Mouse (Mus musculus) olfactory bulb, adult 2 months (tissue): Measurements from ENCODE around the gene Ctnnbl1. TPM values are rescaled to one million over a fixed set of nuclear protein-coding genes. Genes with fewer than 3 reads are reported as not detected.

Experiments
- H3K27ac ChIP-seq: fragments of 200-500 bp; 2 replicates; pipeline ENCODE4 v1.5.1; 2012; ENCODE audit warnings: low read depth, low read length; ENCODE audit not compliant: insufficient read depth
- H3K4me1 ChIP-seq: fragments of 200-500 bp; 2 replicates; pipeline ENCODE4 v1.6.1; 2012; ENCODE audit warnings: low read length; ENCODE audit not compliant: control insufficient read depth, insufficient read depth
- H3K4me3 ChIP-seq: fragments of 200-500 bp; 2 replicates; pipeline ENCODE4 v1.5.1; 2012; ENCODE audit warnings: mild to moderate bottlenecking, low read depth, low read length, moderate library complexity; ENCODE audit not compliant: insufficient read depth
- CTCF ChIP-seq: fragments of 200-500 bp; IDR thresholded peaks from 2 replicates; pipeline ENCODE4 v1.5.1; 2012; ENCODE audit warnings: low read depth, mild to moderate bottlenecking, low read length, moderate library complexity; ENCODE audit not compliant: insufficient read depth
- POLR2A ChIP-seq: fragments of 200-500 bp; IDR thresholded peaks from 2 replicates; pipeline ENCODE4 v1.6.1; 2012; ENCODE audit warnings: mild to moderate bottlenecking, low read depth, low read length, moderate library complexity; ENCODE audit not compliant: insufficient read depth
- WGBS: fragments of 180-500 bp; shearing (Covaris S2); methylation state at CpG from one replicate; pipeline ENCODE4 v1.1.7; 2018; 5-methylcytosine and 5-hydroxymethylcytosine counted together
- polyA plus RNA-seq: library from polyadenylated mRNA; stranded (reverse); fragments of >200 nt; gene quantifications from 2 replicates; pipeline ENCODE4 v1.2.4, GENCODE M21; 2012; ENCODE audit warnings: low replicate concordance; ENCODE audit not compliant: missing spikeins, insufficient read depth, insufficient read length

Ctnnbl1 gene
- polyA plus RNA-seq, 1 experiment, result not detected

GRCm38 (mm10) chr2:157841121-157841520 lies 103.9 kb downstream of the Ctnnbl1 start:
- H3K4me3 ChIP-seq, result no peak overlapping the region
- peaks cover 19% of the 10 kb centered on the region for H3K4me1 ChIP-seq
- H3K27ac ChIP-seq, result no peak overlapping the region
- WGBS, result 78% methylated on average over 6 of the region's 6 CpGs
- TF ChIP-seq CTCF (no peak), POLR2A (no peak)

GRCm38 (mm10) chr2:157844746-157845145 lies 107.5 kb downstream of the Ctnnbl1 start:
- H3K27ac ChIP-seq, result no peak overlapping the region
- peaks cover 20% of the 10 kb centered on the region for H3K4me1 ChIP-seq
- no peak for TF ChIP-seq CTCF
- TF ChIP-seq POLR2A, result no peak
- no peak overlapping the region for H3K4me3 ChIP-seq
- 51% methylated on average over 2 of the region's 2 CpGs for WGBS

- WGBS, result 88% methylated on average over 5 of the region's 5 CpGs
- peaks cover 28% of the 10 kb centered on the region for H3K4me1 ChIP-seq
- TF ChIP-seq CTCF, result no peak
- no peak for TF ChIP-seq POLR2A
- H3K27ac ChIP-seq, result no peak overlapping the region
- no peak overlapping the region for H3K4me3 ChIP-seq
Observed at GRCm38 (mm10) chr2:157845831-157846230, 108.6 kb downstream of the Ctnnbl1 start.

GRCm38 (mm10) chr2:157853135-157853534 lies 115.9 kb downstream of the Ctnnbl1 start:
- Histone ChIP-seq H3K4me3 (no peak overlapping the region), H3K4me1 (peaks cover 20% of the 10 kb centered on the region), H3K27ac (no peak overlapping the region)
- 89% methylated on average over 3 of the region's 3 CpGs for WGBS
- TF ChIP-seq CTCF (no peak), POLR2A (no peak)

- peaks cover 8% of the 10 kb centered on the region for H3K4me1 ChIP-seq
- TF ChIP-seq CTCF (no peak), POLR2A (no peak)
- no peak overlapping the region for H3K27ac ChIP-seq
- WGBS, result 96% methylated on average over 6 of the region's 6 CpGs
- no peak overlapping the region for H3K4me3 ChIP-seq
Observed at GRCm38 (mm10) chr2:157855814-157856213, 118.6 kb downstream of the Ctnnbl1 start.

- no peak overlapping the region for H3K27ac ChIP-seq
- TF ChIP-seq CTCF (no peak), POLR2A (no peak)
- no peak overlapping the region for H3K4me3 ChIP-seq
- WGBS, result 76% methylated on average over 3 of the region's 3 CpGs
- peaks cover 7% of the 10 kb centered on the region for H3K4me1 ChIP-seq
Observed at GRCm38 (mm10) chr2:157857496-157857895, 120.3 kb downstream of the Ctnnbl1 start.

- H3K4me1 ChIP-seq, result peaks cover 7% of the 10 kb centered on the region
- H3K27ac ChIP-seq, result no peak overlapping the region
- no peak overlapping the region for H3K4me3 ChIP-seq
- 75% methylated on average over 7 of the region's 7 CpGs for WGBS
- no peak for TF ChIP-seq CTCF
- TF ChIP-seq POLR2A, result no peak
Observed at GRCm38 (mm10) chr2:157858317-157858716, 121.1 kb downstream of the Ctnnbl1 start.

- H3K4me1 ChIP-seq, result peaks cover 7% of the 10 kb centered on the region
- H3K27ac ChIP-seq, result no peak overlapping the region
- H3K4me3 ChIP-seq, result no peak overlapping the region
- TF ChIP-seq CTCF (no peak), POLR2A (no peak)
- 70% methylated on average over 8 of the region's 8 CpGs for WGBS
Observed at GRCm38 (mm10) chr2:157859046-157859701, 122.0 kb downstream of the Ctnnbl1 start.

- WGBS, result 80% methylated on average over 10 of the region's 10 CpGs
- peaks cover 7% of the 10 kb centered on the region for H3K4me1 ChIP-seq
- H3K4me3 ChIP-seq, result no peak overlapping the region
- H3K27ac ChIP-seq, result no peak overlapping the region
- no peak for TF ChIP-seq POLR2A
- no peak for TF ChIP-seq CTCF
Observed at GRCm38 (mm10) chr2:157861273-157861944, 124.2 kb downstream of the Ctnnbl1 start.

GRCm38 (mm10) chr2:157862306-157862705 lies 125.1 kb downstream of the Ctnnbl1 start:
- WGBS, result 87% methylated on average over 10 of the region's 10 CpGs
- no peak overlapping the region for H3K27ac ChIP-seq
- no peak overlapping the region for H3K4me3 ChIP-seq
- H3K4me1 ChIP-seq, result peaks cover 7% of the 10 kb centered on the region
- no peak for TF ChIP-seq CTCF
- TF ChIP-seq POLR2A, result no peak
